Mouse (Mus musculus) gastrocnemius, postnatal 10 days (tissue): ENCODE results near the gene Arl9. TPM values are rescaled to one million over a fixed set of nuclear protein-coding genes. Genes with fewer than 3 reads are reported as not detected.
"Not testable (repeated sequence)": the region's sequence is repeated elsewhere in the genome, so short reads cannot be mapped to it uniquely, and the experiment has no call there.

ENCODE experiments used
- DNase-seq: peaks from one replicate; pipeline ENCODE4 v3.0.0; 2021; ENCODE audit warnings: mixed read lengths
- long read RNA-seq, 2 experiments: library from polyadenylated mRNA; stranded (forward); transcript quantifications; one replicate each; pipeline ENCODE4 v2.0.0; 2021
- total RNA-seq, 2 experiments: library from RNA; stranded (reverse); gene quantifications; 2 replicates each; pipeline ENCODE4 v1.2.3; 2021

Arl9 gene
- not detected for total RNA-seq
- long read RNA-seq, experiment 1 = 0 reads
- long read RNA-seq, experiment 2 = 0 reads

- no peak for DNase-seq
Measured at GRCm38 (mm10) chr5:77004051-77004821, at the start of gene Arl9. Arl9 (plus strand) TSS chr5:77004055.

DNA sequence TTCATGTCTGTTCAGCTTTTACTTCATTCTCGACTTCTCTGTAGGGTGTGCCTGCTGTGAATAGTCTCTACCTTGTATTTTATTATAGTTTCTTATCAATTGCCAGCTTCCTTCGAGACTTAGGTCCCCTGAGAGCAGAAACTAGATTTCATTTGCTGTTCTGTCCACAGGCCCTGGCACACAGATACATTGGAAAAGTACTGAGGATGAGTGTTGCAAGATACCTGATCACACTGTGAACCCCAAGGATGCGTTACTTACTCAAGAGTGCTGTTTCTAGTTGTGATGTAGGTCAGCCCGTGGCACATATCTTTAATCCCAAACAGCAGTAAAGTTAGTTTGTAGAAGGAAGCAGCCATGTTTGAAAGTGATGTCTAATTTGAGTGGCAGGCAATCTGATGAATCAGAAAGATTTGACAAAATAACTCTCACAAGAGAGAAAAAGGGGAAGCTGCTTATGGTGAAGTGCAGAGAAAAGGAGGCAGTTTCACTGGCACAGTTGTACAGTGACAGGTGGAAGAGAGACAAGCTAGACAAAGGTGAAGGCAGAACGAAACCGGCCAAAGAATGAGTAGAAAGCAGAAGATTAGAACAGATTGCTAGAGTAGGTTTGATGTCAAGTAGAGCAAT lies 49.5 kb upstream of the Arl9 start:
- no peak for DNase-seq

GRCm38 (mm10) chr5:76955474-76955873 lies 48.4 kb upstream of the Arl9 start:
- no peak for DNase-seq

DNA sequence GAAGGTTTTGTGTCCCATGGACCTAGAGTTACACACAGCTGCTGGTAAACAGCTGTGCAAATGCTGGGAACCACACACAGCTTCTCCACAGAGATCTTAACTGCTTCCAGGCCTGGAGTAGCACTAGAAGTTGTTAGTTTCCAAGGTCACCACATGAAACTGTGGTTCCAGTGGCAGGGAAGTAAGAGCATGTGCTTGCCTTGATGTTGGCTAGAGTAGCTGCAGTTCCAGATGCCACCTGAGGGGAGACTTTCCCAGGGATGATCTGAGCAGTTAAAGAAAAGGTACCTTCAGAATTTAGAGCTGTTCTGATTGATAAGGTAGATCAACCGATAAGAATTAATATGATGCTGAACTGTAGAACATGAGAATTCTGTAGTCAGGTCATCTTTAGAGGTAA lies 45.9 kb upstream of the Arl9 start:
- DNase-seq = no peak

GRCm38 (mm10) chr5:76959587-76959986 lies 44.3 kb upstream of the Arl9 start:
- no peak for DNase-seq

DNA sequence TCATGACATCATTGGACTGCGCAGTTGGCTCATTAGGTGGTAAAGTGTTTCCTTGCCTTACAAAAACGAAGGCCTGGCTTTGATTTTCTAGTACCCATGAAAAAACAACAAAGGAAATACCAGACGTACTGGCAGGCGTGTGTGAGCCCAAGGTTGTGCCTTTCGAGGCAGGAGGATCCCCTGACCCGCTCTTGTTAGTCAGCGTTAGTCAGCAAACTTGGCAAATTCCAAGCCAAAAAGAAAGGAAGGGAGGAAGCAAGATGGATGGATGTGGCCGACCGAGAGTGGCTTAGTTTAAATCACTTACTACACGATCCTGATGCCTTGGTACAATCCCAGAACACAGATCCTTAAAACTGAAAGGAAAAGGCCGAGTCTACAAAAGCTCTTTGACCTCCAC lies 41.3 kb upstream of the Arl9 start:
- no peak for DNase-seq

DNA sequence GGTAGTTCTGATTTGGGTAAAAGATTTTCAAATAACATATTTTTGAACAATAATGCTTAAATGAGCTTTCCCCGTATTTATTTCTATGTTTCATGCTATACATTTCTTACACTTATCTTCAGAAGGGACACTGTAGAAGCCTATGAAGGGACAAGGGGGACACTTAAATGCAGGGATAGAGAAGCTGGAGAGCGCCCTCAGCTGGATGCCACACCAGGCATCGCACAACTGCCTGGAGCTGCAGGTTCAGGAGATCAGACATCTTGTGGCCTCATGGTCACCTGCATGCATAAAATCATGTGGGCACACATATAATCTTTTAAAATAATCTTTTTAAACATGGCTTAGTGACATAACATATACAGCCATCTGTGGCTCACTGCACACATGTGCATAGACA lies 39.2 kb upstream of the Arl9 start:
- DNase-seq = no peak

DNA sequence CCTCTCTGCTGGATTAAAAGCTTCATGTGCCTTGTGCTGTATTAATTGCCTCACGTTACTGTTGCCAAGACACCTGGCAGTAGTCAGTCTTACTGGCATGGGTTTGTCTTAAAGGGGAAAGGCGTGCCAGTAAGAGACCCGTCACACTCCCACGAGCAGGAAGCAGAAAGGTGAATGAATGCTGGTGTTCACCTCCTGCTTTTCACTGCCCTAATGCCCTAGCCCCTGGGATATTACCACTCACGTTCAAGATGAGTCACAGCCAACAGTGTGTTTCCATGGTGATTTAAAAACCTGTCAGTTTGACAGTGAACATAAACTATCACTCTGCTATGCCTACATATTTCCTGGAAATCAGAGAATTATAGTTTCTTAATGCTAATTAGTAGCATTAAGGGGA lies 34.6 kb upstream of the Arl9 start:
- DNase-seq = no peak

DNA sequence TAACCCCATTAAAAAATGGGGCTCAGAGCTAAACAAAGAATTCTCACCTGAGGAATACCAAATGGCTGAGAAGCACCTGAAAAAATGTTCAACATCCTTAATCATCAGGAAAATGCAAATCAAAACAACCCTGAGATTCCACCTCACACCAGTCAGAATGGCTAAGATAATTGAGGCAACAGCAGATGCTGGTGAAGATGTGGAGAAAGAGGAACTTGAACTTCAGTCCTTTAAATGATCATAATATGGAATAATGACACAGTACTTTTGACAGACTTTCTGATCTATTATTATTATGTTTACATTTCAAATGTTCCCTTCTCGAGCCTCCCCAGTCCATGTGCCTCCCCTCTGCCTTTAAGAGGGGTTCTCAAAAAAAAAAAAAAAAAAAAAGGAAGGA lies 32.7 kb upstream of the Arl9 start:
- DNase-seq = not testable (repeated sequence)

DNA sequence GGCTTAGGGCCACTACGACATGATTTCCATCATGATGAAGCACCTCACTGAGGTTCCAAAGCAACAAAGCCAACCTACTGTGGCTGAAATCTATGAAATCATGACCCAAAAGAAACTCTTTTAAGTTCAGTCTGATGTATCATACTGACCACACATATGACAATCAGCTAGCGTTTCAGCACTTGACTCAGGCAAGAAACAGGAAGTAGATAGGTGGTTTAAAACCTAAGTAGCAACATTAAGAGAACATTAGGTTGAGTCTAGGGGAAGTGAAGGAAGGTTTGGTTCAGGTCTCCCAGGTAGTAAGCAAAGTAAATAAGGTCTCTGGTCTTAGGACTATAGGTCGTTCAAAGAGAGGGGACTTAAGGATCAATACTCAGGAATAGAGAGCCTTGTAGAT lies 30.4 kb upstream of the Arl9 start:
- no peak for DNase-seq

DNA sequence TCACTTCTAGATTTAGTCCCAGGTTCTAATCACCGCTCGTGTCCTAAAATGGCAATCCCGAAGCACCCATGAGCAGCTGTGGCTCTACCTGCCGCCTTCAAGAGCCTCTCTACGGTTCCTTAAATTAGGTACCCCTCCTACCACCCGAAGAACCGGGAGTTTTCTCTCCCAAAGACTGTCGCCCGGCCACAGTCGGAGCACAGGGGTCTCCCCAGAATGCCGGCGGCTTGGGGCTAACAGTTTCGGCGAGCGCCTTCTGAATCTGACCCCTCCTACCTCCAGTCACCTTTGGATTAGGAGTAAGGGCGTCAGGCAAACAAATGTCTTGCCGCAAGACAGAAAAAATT lies 29.7 kb upstream of the Arl9 start:
- no peak for DNase-seq

DNA sequence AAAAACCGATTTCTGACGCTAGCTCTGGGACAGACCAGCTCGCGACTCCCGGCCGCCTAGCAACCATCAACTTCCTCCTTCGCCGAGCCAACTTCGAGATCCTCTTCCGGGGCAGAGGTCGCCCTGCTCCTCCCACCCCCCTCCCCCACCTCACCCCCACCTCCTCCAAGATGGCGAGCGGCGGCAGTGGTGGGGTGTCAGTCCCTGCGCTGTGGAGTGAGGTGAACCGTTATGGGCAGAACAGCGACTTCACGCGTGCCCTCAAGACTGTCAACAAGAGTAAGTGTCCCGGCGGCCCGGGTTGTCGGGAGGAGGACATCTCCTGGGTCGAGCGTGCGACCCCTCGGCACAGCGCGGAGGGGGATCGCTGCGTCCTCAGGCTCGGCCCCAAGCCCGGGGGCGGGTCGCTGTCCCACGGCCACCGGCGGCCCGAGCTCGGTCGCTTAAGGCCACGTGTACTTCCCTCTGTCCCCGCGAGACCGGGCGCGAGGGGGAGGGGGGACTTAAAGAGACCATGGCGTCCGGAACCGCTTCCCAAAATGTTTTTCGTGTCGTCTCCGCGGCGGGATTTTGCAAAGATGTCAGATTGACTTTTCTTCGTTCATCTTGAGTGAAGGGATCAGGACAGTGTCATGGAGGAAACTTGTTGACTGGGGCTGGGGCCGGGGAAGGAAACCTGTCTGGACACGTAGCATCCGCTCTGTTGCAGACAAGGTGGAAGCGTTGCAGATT lies 29.1 kb upstream of the Arl9 start, which contains the start of gene Srp72:
TSS of gene Srp72 (plus strand) at position 130 of the 732 bp plus-strand sequence.
- peak; percentile 90 for DNase-seq

- DNase-seq = no peak
Measured at GRCm38 (mm10) chr5:76975736-76976135, 28.1 kb upstream of the Arl9 start.

DNA sequence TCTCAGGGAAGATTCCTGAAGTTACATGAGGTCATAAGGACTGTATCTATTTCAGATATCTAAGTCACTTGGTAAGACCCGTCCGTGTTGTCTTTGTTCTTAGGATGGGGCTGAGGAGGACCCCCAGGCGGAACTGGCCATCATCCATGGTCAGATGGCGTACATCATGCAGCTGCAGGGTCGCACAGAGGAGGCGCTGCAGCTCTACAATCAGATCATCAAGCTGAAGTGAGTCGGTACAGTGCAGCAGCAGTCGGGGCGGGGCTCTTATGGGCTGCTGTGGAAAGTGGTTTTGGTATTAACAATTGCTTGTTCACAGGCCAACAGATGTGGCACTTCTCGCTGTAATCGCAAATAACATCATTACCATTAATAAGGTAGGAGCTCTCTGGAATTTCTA lies 19.8 kb upstream of the Arl9 start:
- no peak for DNase-seq

DNA sequence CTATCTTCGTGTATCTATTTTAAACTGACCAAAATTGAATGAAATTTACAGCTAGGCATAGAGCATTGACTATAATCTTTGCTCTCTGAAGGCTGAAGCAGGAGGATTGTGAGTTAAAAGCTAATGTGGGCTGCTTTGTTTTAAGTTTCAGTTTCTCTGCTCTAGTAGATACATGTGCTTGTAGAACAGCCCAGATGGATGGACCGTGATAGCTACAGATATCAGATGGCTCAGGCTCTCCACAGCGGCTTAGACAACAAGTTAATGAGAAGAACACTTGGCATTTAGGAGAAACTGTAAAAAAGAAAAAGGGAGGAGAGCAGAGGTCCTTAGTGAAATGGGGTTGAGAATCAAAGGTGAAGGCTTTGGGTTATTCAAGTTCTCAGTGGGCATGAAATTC lies 13.1 kb upstream of the Arl9 start:
- no peak for DNase-seq

DNA sequence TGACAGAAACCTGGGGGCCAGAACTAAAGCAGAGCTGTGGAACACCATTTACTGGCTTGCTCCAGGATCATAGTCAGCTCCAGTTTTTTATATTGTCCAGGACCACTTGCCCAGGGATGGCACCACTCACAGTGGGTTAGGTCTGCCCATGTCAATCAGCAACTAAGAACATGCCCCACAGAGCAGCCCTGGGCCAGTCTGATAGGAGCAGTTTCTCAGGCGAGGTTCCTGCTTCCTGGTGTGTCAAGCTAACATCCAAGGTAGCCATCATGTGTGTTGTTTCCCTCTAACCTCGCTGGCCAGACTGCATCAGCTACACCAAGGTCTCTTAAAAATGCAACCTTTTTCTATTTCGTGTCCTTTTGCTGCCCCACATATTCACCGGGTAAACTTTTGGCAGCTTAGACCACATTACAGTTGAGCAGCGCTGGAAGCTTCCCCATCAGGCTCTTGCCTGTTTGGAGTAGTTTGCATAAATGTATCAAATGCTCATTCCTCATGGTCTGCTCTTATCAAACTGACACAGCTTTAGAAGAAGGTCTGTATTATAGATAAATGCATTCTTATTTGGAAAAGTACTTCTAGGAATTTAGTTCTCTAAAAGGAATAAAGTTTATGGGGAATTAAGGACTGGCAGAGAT lies 10.6 kb upstream of the Arl9 start:
- no peak for DNase-seq

- no peak for DNase-seq
Measured at GRCm38 (mm10) chr5:76998416-76998815, 5.4 kb upstream of the Arl9 start.

DNA sequence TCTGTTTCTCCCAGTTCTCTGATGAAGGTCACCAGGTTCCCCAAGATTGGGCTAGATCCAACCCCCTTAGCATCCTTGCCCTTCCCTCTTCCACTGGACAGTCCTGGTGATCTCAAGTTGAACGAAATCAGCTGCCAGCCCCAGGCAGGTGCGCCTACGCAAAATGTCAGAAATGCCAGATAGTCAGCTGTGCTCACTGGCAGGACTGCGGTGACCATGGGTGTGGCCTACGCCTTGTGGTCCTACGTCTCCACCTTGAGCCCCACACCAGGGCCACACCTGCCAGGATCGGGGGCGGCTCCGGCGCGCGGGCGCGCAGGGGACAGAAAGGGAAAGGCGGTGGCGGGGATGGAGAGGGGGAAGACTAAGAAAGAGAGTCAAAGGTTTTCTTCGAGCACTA lies 2.7 kb upstream of the Arl9 start:
- DNase-seq = no peak

DNA sequence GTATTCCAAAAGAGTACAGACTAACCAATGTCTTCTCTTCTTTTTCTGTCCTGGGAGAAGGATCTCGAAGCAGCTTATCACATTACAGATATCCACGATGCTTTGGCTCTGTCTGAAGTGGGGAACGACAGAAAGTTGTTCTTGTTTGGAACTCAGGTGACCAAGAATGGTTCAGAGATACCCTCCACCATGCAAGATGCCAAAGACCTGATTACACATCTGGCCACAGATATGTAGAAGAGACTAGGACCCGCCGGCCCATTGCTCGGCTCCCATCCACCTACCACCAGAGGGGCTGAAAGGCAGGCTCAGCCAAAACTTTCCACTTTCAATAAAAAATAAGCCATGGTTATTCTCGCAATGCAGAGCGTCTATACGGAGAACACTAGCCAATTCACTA lies 6.5 kb downstream of the Arl9 start:
- DNase-seq = no peak

- no peak for DNase-seq
Measured at GRCm38 (mm10) chr5:77011082-77011481, 7.2 kb downstream of the Arl9 start.

GRCm38 (mm10) chr5:77013171-77013570 lies 9.3 kb downstream of the Arl9 start:
- no peak for DNase-seq

DNA sequence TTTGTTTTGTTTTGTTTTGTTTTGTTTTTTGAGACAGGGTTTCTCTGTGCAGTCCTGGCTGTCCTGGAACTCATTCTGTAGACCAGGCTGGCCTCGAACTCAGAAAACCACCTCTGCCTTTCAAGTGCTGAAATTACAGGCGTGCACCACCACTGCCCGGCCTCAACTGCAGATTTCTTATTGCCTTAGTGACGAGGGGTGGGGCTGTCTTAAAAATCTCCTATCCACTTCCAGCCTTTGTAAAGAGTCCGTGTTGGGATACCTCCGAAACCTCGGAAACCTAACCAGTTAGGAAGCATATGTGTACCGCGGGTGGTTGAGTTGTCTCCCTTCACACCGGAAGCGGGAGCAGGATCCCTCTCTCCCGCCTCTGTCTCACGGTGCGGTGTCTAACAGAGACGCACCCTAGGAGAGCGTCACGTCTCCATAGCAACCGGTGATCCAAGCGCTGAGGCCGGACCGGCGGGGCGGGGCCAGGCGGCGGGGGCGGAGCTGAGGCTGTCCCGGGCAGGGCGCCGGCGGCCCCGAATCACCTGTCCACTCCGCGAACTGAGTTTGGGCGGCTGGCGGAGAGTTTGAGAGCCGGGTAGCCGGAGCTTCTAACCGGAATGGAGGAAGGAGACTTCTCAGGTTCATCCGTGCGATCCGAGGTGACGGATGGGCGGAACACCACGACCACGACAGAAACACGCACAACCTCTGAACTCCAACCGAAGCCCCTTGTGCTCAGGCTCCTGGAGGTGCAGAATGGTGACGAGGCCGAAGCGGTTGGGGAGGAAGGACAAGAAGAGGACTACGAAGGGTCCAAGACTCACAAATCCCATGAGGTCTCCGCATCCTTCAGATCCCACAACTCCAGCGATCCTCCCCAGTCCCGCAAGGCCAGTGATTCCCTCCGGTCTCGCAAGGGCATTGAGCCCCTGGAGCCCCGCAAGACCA lies 12.0 kb downstream of the Arl9 start, which contains the start of gene Thegl:
TSS of gene Thegl (plus strand) at position 480 of the 939 bp plus-strand sequence.
- peak; percentile 79 for DNase-seq
